Mouse (Mus musculus): ENCODE data around the gene Ncapd2.
"Not testable (repeated sequence)": the region's sequence is repeated elsewhere in the genome, so short reads cannot be mapped to it uniquely, and the experiment has no call there.

The Ncapd2 gene

DNA sequence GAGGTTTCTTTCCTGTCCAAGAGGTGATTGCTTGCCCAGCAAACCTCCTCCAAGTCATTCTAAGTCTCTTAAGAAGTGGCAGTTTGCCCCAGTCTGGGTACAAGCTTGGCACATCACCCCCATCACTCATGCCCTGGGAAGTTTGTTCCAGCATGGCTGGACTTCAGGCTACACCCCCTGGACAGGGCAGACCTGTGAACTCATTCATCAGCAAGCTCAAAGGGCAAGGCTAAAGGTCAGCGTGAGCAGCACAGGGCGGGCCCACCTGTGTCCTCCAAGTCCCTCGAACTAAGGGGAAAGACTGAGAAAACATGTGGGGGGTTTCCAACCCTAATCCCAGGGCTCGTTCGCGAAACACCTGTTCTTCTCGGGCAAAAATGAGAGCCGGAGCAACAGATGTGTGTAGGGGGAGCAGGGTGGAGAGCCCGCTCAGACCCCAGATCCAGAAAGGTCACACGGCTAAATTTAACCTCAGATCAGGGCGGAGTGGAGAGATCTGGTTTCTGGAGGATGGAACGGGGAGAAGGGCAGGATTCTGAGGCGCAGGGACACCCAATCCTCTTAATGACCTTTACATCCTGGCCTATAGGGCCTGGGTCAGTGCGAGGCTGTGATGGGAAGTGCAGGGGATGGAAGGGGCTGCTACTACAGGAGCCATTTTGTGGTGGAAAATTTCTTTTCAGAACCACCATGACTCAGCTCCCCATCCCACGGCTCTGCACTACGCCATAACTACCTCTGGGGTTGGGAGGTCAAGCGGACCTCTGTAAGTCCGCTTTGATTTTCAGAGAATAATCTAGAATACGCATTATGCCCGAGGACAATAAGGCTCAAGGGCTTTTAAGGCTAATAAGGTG is 27.5 kb downstream of the Ncapd2 start:
- DNase-seq = peak in 1 of 2 experiments; percentile 33

DNA sequence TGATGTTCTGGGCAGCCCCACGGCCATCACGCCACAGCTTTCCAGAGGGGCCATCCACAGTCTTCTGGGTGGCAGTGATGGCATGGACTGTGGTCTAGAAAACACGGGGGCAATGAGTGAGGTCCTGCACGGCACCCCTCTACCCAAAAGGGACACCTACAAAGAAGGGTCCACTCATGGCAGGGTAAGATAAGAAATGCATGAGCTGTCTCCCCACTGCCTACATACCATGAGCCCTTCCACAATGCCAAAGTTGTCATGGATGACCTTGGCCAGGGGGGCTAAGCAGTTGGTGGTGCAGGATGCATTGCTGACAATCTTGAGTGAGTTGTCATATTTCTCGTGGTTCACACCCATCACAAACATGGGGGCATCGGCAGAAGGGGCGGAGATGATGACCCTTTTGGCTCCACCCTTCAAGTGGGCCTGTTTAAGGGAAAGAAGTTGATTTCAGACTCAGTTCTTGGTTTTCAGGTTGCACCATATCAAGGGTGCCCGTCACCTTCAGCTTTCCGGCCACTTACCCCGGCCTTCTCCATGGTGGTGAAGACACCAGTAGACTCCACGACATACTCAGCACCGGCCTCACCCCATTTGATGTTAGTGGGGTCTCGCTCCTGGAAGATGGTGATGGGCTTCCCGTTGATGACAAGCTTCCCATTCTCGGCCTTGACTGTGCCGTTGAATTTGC is 28.7 kb downstream of the Ncapd2 start:
- DNase-seq = not testable (repeated sequence)

DNA sequence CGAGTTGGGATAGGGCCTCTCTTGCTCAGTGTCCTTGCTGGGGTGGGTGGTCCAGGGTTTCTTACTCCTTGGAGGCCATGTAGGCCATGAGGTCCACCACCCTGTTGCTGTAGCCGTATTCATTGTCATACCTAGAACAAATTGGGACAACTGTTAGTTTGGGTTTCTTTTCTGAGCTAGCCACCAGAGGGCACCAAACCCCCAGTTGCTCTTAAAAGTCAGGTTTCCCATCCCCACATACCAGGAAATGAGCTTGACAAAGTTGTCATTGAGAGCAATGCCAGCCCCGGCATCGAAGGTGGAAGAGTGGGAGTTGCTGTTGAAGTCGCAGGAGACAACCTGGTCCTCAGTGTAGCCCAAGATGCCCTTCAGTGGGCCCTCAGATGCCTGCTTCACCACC is 29.5 kb downstream of the Ncapd2 start:
- DNase-seq = peak; percentile 69 to 76

DNA sequence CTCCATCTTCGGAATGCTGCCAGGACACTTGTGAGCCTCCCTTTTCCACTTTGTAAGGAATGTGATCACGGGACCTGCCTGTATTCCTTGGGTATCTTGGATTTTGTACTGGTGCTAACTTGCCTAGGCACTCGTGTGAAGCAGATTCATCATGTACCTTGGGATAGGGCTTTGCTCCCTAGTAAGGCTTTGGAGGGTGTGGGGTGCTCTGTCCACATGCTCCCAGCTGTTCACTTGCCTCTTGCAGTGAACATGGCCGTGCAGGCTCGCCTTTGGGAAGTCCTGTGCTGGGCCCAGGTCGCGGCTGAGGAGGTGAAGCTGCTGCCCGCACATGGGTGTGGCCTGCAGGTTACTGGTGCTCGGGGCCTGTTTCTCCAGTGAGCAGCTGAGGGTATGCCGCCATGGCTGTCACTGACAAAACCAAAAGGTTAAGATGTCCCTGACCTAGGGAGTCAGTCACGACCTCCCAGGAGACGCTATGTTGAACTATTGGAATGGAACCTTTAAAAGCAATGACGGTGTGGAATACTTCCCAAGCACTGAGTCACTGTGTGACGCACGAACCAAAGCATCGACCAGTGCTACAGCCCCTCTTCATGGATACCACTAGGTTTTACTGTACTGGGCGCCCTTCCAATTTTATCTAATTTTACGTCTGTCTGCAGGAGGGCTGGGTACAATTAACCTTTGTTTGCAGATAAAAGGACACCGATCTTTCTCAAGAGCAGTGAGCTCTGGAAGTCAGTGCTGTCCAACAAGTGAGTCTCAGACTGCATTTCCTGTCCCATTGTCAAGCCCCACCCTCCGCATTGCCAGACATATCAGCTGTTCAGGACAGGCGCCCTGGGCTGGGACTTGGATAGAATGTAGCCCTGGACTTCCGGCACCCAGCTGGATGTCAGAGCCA is 30.4 kb downstream of the Ncapd2 start:
- peak in 1 of 2 experiments; percentile 30 for DNase-seq

DNA sequence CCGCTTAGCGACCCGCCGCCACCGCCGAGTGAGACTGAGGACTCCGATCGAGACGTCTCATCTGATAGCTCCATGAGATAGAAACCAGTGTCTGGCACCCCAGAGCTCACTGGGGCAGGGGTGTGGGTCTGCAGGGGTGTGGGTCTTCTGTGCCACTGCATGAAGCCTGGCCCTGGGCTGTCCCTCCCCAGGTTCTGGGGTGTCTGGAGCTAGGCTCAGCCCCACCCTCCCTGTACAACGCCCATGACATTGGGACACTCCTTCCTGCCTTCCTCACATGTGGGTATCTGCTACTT is 31.0 kb downstream of the Ncapd2 start:
- DNase-seq = no peak

DNA sequence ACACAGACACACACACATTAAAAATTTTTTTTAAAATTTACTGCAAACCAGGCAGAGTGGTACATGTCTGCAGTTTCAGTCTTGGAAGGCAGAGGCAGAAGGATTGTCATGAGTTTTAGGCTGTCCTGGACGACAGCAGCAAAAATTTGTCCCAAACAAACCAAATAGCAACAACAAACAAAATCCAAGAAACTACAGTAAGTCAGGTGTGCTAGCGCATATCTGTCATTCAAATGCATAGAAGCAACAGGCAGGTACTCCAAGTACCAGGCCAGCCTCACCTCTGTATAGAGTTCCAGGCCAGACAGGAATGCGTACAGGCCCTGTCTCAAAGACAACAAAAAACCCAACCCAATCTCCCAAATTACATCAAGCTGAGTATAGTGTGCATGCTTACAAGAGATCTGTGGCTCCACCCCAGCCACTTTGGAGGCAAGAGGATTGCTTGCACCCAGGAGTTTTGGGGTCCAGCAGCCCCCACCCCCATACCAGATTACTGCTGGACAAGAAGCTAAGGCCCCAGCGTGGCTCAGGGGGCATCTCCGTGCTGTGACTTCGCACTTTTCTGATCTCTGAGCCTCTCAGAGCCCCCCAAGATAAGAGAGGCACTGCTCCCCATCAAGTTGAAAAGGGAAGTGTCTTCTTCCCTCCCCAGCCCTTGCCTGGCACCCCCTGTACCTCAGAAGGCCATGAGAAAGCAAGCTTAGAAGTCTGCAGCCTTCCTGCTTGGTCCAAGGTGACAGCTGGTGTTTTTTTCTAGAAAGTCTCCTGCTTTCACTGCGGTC is 31.5 kb downstream of the Ncapd2 start:
- DNase-seq = no peak

DNA sequence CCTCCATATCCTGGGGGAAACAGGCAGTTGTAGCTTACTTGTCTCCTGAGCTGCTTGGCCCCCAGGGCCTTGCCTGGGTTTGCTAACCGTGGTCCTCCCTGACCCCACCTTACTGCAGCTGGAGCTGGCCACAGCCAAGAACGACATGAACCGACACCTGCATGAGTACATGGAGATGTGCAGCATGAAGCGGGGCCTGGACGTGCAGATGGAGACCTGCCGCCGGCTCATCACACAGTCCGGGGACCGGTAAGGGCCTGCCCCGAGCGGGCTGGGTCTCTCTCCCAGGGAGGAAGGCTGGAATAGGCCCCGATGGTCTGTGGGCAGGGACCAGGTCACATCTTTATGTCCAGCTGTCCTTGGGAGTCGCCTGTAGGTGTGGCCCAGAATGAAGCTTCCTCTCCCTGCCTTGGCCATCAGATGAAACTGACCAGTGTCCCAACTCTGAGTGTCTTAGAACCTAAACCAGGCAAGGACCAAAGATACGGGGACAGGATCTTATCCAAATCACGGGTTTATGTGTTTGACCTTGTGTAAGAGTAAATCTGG is 32.5 kb downstream of the Ncapd2 start:
- DNase-seq = no peak

DNA sequence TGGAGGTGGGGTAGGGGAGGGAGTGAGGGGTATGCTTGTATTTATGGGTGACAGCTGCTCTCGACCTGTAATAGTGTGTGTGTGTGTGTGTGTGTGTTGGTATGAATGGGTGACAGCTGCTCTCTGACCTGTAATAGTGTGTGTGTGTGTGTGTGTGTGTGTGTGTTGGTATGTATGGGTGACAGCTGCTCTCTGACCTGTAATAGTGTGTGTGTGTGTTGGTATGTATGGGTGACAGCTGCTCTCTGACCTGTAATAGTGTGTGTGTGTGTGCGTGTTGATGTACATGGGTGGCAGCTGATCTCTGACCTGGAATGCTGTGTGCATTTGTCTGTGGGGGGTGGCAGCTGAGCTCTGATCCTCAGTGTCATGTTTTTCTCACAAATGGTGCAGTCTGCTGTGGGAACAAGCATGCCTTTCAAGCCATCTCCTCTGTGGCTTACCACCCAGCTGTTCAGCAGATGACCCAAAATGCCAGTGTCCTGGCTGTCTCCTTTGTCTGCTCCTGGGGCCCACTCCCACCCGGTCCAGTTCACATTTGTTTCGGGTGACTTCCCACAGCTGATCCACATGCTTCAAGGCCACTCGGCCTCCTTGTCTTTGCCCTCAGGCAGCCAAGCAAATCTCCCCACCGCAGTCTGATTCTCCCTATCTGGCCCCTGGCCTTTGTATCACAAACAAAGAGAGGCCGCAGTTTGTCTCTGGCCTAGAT is 34.4 kb downstream of the Ncapd2 start:
- no peak for DNase-seq

DNA sequence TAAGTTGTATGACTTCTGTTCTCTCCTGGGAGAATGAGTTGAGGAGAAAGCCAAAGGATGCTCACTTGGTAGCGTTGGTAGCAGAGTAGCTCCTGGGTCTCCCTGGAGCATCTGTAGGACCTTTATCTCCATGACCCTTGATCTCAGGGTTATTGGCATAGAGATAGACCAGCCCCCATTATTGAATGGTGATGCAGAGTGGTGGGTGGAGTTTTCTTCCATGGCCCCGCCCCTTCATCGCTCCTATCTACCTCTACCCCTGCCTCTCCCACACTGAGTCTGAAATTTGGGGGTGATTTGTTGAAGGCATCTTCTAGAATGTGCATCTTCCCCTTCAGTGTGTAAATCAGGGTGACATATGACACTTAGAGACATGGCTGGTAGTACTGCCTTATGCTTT is 35.0 kb downstream of the Ncapd2 start:
- no peak for DNase-seq

DNA sequence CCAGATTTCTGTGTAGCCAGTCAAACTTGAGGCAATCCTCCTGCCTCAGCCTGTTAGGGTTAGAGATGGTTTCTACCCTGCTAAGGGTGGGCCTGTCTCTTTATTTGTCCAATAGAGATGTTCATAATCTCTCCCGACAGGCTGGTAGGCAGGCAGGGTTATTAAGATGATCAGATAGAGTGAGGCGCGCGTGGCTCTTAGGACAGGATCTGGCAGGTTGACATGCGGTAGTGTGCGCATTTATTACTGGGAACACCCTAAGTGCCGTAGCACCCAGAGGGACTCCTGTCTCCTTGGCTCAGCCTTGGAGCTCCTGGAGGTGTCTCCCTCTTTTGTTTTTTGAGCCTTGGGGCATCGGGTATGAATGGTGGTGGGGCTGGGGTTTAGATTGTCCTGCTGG is 36.2 kb downstream of the Ncapd2 start:
- no peak for DNase-seq

DNA sequence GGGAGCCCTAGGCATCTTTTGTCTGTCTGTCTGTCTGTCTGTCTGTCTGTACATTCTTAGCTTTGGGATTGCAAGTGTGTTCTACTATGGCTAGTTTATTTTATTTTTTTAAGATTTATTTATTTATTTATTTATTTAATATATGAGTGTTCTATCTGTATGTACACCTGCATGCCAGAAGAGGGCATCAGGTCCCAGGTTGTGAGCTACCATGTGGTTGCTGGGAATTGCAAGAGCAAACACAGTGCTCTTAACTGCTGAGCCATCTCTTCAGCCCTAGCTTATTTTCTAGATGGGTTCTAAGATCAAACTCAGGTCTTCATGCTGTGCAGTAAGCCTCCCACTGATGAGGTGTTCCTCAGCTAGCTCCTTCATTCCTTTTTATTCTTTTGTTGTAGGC is 37.0 kb downstream of the Ncapd2 start:
- DNase-seq = no peak

DNA sequence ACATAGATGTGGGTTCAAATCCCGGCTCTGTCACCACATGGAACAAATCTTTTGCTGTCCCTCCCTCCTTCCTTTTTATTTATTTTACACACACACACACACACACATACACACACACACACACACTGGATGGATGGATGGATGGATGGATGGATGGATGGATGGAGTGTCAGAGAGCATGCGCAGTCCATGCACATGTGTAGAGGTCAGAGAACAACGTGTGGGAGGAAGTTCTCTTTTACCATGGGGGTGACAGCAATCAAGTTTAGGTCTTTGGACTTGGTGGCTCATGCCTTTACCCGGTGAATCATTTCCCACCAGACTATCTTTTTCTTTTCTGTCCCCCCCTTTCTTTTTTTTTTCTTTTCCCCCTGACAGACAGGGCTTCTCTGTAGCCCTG is 37.8 kb downstream of the Ncapd2 start:
- no peak for DNase-seq

DNA sequence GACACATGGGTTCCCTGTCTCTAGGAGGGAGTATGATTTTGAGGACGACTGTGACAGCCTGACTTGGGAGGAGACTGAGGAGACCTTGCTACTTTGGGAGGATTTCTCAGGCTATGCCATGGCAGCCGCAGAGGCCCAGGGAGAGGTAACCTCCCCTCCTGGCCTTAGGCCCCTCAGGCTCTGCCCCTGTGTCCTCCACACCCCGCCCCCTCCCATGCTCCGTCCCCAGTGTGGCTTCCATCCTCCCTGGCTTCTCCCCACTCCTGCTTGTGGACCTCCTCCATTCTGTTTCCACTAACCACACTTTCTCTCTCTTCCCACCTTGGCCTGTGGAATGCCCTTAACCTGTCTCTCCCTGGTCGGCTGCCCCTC is 38.5 kb downstream of the Ncapd2 start:
- no peak for DNase-seq

DNA sequence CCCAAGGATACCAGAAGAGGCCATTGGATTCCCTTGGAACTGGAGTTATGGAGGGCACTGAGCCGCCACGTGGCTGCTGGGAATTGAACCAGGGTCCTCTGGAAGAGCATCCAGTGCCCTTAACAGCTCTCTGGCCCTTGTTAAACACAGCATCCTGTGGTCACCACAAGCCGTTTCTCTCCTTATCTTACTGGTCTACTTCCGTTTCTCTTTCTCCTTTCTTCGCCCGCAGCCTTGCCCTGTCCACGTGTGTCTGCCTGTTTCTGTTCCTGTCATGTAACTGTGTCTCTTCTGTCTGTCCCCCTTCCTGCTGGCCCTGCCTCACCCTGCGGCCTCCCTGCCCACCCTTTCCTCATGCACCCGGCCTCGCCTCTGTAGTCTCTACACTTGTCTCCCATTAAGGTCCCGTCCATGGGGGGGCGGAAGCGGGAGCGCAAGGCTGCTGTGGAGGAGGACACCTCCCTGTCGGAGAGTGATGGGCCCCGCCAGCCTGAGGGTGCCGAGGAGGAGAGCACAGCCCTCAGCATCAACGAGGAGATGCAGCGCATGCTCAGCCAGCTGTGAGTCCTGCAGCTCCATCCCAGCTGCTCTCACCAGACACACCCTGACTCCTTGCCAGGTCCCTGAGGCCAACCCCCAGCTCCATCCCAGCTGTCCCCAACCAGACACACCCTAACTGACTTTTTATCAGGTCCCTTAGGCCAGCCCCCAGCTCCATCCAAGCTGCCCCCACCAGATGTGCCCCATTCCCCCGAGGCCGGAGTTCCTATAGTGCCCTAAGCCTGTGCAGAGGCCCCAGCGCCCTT is 39.1 kb downstream of the Ncapd2 start:
- DNase-seq = no peak

DNA sequence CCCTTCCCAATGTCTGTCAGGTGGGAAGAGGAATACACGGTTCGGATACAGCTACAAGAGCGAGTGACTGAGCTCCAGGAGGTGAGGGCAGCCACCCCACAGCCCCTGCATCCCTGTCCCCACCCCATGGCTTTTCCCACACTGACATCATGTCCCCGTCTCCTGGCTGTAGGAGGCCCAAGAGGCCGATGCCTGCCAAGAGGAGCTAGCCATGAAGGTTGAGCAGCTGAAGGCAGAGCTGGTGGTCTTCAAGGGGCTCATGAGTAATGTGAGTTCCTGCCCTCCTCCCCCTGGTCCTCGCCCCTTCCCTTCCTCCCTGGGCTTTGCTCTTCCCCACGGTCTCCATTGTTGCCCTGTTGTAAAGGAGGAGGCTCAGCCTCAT is 41.9 kb downstream of the Ncapd2 start:
- DNase-seq = no peak

DNA sequence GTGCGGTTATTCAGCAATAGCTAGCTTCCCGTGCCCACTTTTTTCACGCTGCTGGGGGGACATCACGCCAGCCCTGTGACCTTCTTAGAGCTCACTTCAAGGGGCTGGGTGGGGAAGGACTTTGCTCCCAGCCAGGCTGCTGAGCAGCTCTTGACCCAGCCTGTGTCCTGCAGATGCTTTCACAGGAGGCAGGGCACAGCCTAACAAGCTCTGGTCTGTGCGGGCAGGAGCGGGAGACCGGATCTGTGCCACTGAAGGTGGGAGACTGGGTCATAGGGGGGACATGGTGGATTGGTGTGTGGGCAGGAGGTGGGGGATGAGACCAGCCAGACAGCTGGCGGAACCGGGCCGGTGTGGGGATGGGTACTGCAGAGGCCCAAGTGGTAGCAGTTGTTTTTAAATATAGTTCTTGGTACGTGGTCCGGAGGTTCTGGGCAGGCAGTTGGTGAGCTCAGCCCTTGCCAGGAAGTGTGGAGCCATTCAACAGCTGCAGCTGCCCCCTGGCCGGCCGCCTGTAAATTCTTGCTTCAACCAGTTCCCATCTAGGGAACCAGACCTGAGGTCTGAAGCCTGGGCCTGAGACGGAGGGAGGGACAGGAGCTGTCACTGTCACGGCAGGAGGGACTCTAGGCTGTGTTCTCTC is 42.5 kb downstream of the Ncapd2 start:
- DNase-seq = peak; percentile 36 to 37

DNA sequence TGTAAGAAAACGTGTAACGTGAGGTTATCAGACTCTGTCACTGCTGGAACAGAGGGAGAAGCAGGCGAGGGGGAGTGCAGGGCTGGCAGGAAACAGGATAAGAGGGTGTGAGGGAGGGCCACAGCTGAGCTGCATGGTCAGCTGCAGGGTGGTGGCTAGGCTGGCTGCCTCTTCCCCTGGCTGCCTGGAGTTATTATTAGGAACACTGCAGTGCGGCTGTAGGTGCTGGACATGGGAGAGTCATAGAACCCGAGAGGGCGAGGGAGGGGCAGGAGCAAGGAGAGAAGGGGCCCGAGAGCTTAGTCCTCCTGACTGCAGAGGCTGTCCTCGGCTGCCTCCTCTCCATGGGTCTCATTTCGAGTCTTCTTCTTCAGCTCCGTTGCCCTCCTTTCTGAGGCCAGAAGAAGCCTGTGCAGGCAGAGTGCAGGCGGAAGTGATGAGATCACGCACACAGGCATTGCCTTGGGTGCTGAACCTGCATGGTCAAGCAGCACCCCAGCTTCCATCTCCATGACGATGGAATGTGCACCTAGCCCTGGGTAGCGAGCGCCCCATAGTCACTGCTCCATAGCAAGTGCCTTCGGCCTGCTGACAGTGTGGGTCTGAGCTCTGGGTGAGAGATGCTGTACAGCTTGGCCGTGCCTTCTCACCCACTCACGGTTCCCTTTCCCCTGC is 43.1 kb downstream of the Ncapd2 start:
- DNase-seq = peak; percentile 42 to 55

DNA sequence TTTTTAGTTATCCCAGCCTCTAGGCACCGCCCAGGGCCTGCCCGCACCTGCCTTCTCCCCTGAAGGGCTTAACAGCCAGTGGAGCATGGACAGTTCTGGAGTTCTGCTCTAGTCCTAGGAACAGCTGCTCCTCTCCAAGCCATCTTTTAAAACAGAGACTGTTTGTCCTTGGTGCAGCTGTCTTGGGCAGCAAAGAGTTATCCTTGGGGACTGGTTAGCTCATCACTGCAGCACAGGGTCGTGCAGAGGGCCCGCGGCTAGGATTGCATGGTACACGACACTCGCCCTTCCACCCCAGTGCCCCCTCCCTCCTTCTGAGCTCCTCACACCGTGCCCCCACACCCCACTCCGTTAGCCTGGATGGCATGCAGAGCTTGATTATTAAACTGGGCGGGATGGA is 44.2 kb downstream of the Ncapd2 start:
- DNase-seq = peak in 1 of 2 experiments; percentile 24

DNA sequence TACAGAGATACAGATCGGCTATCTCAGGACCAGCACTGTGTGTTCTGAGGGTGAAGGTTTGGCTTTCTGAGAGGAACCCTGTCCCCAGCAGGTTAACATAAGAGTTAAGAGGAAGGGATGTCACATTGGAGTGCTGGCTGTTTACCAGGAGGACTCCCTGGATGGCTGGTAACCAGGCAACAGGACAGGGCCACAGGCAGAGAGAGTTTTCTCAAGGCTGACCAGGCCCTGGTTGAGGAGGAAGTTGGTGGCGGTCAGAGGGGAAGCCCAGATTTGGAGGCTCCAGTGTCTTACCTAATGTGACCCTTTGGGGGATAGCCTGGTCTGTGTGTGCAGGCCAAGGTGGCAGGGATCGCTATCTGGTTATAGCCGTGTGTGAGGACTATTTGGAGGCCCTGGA is 44.7 kb downstream of the Ncapd2 start:
- peak; percentile 39 to 42 for DNase-seq

DNA sequence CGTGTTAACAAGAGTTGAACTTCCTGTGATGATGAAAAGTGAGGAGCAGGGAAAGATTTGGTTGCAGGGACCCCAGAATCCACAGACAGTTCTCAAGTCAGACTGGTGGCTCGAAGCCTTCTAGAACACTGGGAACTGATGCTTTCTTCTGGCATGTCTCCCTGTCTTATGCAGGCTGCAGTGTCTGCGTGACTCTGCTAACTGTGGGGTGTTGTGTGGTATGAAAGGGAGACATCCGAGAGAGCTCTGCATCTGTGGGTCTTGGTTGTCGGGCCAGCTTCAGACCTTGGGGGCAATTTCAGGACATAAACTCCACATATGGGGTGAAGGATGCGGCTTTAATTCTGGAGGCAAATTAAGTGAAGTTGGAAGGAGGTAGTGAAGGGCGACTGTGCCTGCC is 45.4 kb downstream of the Ncapd2 start:
- DNase-seq = peak in 1 of 2 experiments; percentile 20
